In the genomic region with DNA sequence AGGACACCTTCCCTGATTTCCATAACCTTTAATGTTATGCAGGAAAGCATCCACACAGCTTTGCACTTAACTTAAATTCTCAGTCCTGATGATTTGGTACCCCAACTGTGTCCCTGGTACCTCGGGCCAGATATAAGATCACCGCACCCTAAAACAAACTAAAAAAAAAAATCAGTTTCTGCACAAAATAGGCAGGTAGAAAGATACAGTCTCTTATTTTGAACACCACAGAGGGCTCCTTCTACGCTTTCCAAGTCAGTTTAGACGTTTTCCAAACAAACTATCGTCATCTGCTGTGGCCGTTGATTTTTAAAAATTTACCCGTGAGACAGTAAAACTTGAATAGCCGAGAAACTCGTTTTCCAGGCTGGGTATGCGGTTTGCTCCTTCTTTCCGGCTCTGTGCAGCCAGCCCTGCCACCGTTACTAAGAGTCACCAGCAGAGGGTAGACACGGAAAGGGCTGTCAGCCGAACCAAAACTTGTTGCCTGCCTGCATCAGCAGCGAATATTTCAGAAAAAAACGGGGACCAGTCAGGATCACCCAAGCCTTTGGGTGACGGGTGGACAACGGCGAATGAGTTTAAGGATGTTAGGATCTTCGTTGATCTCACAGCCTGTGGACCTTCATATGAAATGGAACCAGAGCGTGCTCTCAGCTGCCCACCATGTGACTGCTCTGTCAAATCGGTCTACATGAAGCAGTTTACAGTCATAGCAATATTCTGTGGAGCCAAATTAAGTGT, we compare ENCODE assay signal across 8 mouse cellular contexts.
DNase-seq lines count a peak whose midpoint lies in the region; ATAC-seq and TF ChIP-seq lines count a peak whose summit lies in the region.

No protein-coding gene starts in this region.

- no peaks in the 10 kb centered on the region for H3K36me3 ChIP-seq in forebrain, embryonic 10.5 days (replicated peaks)
- H3K36me3 ChIP-seq in heart, embryonic 16.5 days (ENCODE audit: control insufficient read depth, insufficient read depth) = no peaks in the 10 kb centered on the region
- H3K36me3 ChIP-seq in liver, embryonic 14.5 days (replicated peaks; ENCODE audit: control insufficient read depth, insufficient read depth, low read depth) = no peaks in the 10 kb centered on the region
- no peaks in the 10 kb centered on the region for H3K36me3 ChIP-seq in splenic B cell, adult 2 months (ENCODE audit: control insufficient read depth, insufficient read depth, low read length, poor library complexity, severe bottlenecking)

- TF ChIP-seq CTCF in liver, embryonic 14.5 days (IDR thresholded peaks at IDR 0.05; ENCODE audit: low read depth) = peak; percentile 78

- peaks cover 5% of the 10 kb centered on the region; the same call in 1 of the 2 replicates for H3K4me1 ChIP-seq in forebrain, embryonic 10.5 days
- H3K4me1 ChIP-seq in heart, embryonic 16.5 days (ENCODE audit: control insufficient read depth, insufficient read depth, low read length) = no peaks in the 10 kb centered on the region
- H3K4me1 ChIP-seq in liver, embryonic 14.5 days (replicated peaks; ENCODE audit: control insufficient read depth in 2 of 2, insufficient read depth in 2 of 2, low read length in 1 of 2) = 0 out of 4 replicates have a peak, but pooled peaks cover 0 to 1% of the 10 kb centered on the region in 2 experiments

- H3K9me3 ChIP-seq in forebrain, embryonic 10.5 days = no peaks in the 10 kb centered on the region
- no peaks in the 10 kb centered on the region for H3K9me3 ChIP-seq in heart, embryonic 16.5 days (replicated peaks; ENCODE audit: control insufficient read depth, low read length)
- no peaks in the 10 kb centered on the region for H3K9me3 ChIP-seq in liver, embryonic 14.5 days (ENCODE audit: control insufficient read depth, low read length)

- peak overlapping the region; percentile 37 for H3K4me3 ChIP-seq in forebrain, embryonic 10.5 days
- H3K4me3 ChIP-seq in heart, embryonic 16.5 days (ENCODE audit: low read length) = peak overlapping the region; percentile 57
- peak overlapping the region in 1 of 2 experiments; percentile 61; a peak in 2 of 4 replicates for H3K4me3 ChIP-seq in liver, embryonic 14.5 days (ENCODE audit: insufficient read depth in 1 of 2, low read depth in 2 of 2, low read length in 2 of 2)

- peak; percentile 72 for ATAC-seq in heart, embryonic 16.5 days (replicated peaks; ENCODE audit: extremely low read depth, insufficient read depth, low FRiP score)
- peak; percentile 67; the same call in 1 of the 2 replicates for ATAC-seq in liver, embryonic 14.5 days (ENCODE audit: insufficient read depth)

- WGBS in forebrain, embryonic 10.5 days = 32% methylated on average over 22 of the region's 22 CpGs
- 15% methylated on average over 22 of the region's 22 CpGs for WGBS in heart, embryonic 16.5 days
- 14% methylated on average over 22 of the region's 22 CpGs for WGBS in liver, embryonic 14.5 days (ENCODE audit: insufficient replicate concordance)

- H3K9ac ChIP-seq in heart, embryonic 16.5 days (ENCODE audit: low read length) = peak overlapping the region; percentile 60; the same call in 1 of the 2 replicates
- H3K9ac ChIP-seq in liver, embryonic 14.5 days (replicated peaks) = no peak overlapping the region

- no peak overlapping the region for H3K27ac ChIP-seq in forebrain, embryonic 10.5 days
- H3K27ac ChIP-seq in heart, embryonic 16.5 days (ENCODE audit: low read length) = no peak overlapping the region
- no peak overlapping the region for H3K27ac ChIP-seq in liver, embryonic 14.5 days

- H3K27me3 ChIP-seq in forebrain, embryonic 10.5 days (ENCODE audit: poor library complexity, severe bottlenecking) = no peaks in the 10 kb centered on the region
- no peaks in the 10 kb centered on the region for H3K27me3 ChIP-seq in heart, embryonic 16.5 days (ENCODE audit: control insufficient read depth, insufficient read depth, low read length)
- no peaks in the 10 kb centered on the region for H3K27me3 ChIP-seq in liver, embryonic 14.5 days (ENCODE audit: control insufficient read depth, insufficient read depth, low read length)
- H3K27me3 ChIP-seq in splenic B cell, adult 2 months (ENCODE audit: control insufficient read depth, insufficient read depth, low read length, poor library complexity, severe bottlenecking) = no peaks in the 10 kb centered on the region

- peak; percentile 72 for DNase-seq in 416B (ENCODE audit: low read depth)
- DNase-seq in adrenal gland, postnatal 36 days = peak; percentile 56
- peak; percentile 48 for DNase-seq in forebrain, embryonic 10.5 days (ENCODE audit: extremely low spot score, low spot score)
- peak; percentile 69 for DNase-seq in kidney, postnatal 14 days
- DNase-seq in liver, embryonic 14.5 days (ENCODE audit: low read depth in 3 of 3, low spot score in 3 of 3) = peak in 1 of 3 experiments; percentile 31
- DNase-seq in naive thymus-derived CD4-positive, alpha-beta T cell, adult 2 months (ENCODE audit: low read depth) = peak; percentile 78
- DNase-seq in splenic B cell, adult 2 months (ENCODE audit: low read depth, low spot score) = peak; percentile 64

- no peak for TF ChIP-seq EP300 in liver, embryonic 14.5 days (IDR thresholded peaks at IDR 0.05; ENCODE audit: low read depth)

- peak overlapping the region; percentile 73 for H3K4me2 ChIP-seq in heart, embryonic 16.5 days (ENCODE audit: low read depth, low read length)
- peak overlapping the region; percentile 45 for H3K4me2 ChIP-seq in liver, embryonic 14.5 days (ENCODE audit: low read depth)
